Mouse (Mus musculus): ENCODE data around the gene Calml4.
"Not testable (repeated sequence)": the region's sequence is repeated elsewhere in the genome, so short reads cannot be mapped to it uniquely, and the experiment has no call there.

Calml4 gene

GRCm38 (mm10) chr9:62857719-62858261 lies at the start of gene Calml4:
Gene Calml4, plus strand, starts transcription at chr9:62858080.
- DNase-seq (ENCODE audit: low spot score), result peak; percentile 77

DNA sequence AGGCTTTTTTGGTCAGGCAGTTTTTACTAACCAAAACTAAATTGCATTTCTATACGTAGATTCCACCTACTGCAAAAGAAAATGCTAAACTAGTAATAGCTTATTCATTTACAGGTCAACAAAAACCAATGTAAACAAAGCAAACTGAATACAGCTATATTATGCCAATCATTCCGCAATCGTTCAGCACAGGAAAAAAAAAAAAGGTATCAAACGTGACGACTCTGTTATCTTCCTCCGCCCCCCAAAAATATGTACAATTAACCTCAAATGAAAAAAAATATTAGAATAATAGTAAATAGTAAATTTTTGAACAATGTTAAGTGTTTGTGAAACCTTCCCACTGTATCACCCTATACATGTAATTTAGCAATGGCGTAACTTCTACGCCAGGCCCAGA lies 47.8 kb upstream of the Calml4 start:
- DNase-seq (ENCODE audit: low spot score), result no peak

GRCm38 (mm10) chr9:62810543-62811515 lies 47.1 kb upstream of the Calml4 start:
- no peak for DNase-seq (ENCODE audit: low spot score)

GRCm38 (mm10) chr9:62811516-62812121 lies 46.3 kb upstream of the Calml4 start, which contains the start of gene Fem1b:
Gene Fem1b, minus strand, starts transcription at chr9:62811934.
- peak; percentile 90 for DNase-seq (ENCODE audit: low spot score)

DNA sequence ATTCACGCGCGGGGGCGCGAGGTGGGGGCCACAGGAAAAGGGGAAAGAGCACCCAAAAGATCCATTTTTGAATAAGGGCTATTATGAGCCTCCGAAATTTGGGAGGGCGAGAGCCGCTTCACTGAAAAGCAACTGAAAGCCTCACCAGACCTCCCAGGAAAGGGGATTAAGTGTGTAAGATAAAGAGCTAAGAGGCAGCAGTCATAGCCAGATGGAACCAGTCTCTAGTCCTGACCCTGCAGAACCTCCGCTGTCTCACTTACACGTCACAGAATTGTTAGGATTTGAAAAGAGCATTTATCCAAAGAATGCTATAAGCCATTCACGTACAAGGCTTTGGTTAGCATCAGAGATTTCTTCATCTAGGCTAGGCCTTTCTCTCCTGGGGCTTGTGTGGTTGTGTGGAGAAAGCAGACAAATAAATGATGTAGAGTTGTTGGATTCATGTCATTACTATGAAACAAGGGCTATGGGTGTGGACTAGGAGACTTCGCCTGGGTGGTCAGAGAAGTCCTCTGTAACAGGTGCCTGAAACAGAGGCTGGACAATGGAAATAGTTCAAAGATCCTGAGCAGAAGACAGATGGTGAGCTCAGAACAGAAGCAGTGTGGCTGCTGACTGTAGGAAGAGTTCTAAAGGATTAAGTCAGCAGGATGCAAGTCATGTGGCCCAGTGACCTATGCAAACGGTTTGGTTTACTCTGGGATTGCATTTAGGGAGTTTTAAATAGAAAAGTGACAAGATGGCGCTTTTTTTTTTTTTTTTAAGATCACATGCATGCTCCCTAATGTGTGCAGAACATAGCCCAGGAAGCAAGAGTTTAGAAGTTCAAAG lies 45.4 kb upstream of the Calml4 start:
- DNase-seq (ENCODE audit: low spot score), result no peak

DNA sequence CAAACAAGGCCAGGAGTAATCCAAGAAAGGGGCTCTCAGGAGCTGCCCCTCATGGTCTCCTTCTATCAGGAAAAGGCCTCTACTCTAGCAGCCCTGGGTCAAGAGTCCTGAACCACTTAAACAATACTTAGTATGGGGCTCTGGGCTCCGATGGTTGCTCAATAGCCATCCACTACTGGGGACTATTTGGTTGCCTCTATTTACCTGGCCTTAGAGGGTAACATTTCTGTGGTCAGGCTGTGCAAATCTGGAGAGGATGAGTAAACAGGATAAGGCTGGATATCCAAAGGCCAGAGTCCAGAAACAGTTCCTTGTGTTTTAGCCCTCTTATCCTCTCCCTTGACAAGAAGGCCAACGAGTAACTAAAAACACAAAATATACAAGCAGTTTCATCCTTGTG lies 43.1 kb upstream of the Calml4 start:
- DNase-seq (ENCODE audit: low spot score), result no peak

DNA sequence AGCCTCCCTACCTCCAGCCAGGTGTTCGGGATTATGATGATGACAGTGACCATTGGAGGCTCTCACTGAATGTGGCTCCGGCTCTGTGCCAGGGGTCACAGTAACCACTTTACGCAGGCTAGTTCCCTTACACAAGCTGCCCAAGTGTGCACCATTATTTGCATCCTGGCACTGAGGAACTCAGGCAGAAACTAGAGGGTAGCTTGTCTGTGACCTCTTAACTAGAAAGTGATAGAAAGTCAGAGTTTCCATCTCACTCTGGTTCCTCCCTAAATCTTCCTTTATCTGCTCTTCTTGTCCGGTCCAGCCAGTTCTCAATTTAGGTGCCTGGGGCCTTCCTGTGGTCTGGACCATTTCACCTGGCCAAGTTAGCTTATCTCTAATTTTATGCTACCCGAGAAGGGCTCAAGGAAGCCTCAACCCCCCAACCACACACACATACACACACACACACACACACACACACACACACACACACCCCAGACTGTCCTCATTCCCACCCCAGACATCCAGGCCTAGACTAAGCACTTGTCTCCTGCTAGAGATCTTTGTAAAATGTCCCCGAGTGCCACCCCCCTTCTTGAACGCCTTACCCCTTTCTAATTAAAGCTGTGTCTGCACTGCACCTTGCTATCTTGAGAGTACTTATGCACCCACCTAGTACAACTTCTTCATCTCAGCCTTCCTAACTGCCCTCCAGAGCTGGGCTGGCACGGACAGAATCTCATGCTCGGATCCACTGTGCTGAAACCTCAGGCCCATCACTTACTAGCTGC lies 41.4 kb upstream of the Calml4 start:
- DNase-seq (ENCODE audit: low spot score), result no peak

DNA sequence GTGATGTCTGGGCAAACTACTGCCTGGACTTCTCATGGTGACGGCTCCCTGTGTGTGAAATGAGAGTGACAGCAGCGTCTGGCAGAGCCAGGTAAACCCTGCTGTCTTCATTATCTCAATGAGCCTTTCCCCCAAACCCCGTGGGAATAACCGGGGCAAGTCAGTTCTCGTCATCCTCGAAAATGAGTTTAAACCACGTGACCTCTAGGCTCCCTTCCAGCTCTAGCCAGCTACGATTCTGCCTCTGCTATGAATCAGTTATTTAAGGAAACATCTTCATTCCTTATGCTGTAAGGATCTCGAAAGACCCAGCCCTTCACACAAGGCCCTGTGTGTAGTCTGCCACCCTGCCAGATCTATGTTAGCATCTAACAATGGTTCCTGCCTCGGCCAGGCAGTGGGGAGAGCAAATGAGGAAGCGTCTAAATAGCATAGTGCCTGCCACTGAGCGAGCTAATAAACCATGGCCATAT lies 40.7 kb upstream of the Calml4 start:
- DNase-seq (ENCODE audit: low spot score), result no peak

DNA sequence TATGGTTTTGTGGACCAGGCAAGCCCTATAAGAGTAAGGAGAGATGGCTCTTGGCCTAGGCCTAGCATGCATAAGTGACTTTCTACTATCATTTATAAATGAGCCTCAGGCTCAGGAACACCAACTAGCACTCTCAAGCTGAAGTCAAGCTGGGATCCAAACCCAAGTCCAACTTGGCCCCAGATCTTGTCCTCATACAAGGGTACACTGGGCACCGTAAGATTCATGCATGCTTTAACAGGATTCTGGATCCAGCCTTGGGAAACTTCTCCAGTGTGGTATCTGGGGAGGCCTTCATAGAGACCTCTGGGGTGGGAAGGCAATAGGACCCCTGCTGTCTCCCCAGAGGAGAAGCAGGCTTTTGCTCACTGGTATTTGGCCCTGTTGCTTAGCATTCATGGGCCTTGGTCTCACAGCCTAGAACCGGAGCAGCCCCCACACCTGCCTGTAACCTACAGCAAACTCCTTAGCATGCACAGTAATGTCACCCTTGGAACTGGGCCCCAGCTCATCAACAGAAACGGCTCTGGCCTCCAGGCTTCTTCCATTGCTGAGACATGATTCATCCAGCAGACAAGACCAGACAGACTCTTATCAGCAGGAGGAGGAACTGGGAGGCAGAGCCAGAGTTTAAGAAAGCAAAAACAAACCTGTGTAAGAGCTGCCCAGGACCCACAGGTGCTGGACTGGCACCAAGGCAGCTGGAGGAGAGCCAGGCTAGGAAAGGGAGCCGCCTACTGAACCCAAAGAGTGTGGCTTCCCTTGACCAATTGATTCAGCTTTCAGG lies 39.9 kb upstream of the Calml4 start:
- DNase-seq (ENCODE audit: low spot score), result peak; percentile 56

DNA sequence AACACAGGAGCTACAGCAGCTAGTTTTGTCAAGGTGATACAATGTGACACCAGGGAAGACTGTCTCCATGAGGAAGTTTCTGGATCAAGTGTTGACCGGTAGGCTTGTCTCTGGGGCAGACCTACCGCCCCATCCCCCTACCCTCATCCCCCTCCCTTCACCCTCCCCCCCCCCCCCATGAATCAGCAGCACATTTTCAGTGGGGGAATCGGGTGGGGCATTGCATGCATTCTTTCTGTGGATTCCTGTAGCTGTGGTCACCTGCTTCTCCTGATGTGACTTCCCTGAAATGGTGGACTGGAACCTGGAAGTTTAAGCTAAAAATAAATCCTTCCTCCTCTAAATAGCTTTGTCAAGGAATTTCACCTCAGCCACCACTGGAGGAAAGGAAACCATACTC lies 38.4 kb upstream of the Calml4 start:
- no peak for DNase-seq (ENCODE audit: low spot score)

GRCm38 (mm10) chr9:62819910-62820309 lies 38.0 kb upstream of the Calml4 start:
- not testable (repeated sequence) for DNase-seq (ENCODE audit: low spot score)

GRCm38 (mm10) chr9:62820829-62821228 lies 37.1 kb upstream of the Calml4 start:
- DNase-seq (ENCODE audit: low spot score), result no peak

DNA sequence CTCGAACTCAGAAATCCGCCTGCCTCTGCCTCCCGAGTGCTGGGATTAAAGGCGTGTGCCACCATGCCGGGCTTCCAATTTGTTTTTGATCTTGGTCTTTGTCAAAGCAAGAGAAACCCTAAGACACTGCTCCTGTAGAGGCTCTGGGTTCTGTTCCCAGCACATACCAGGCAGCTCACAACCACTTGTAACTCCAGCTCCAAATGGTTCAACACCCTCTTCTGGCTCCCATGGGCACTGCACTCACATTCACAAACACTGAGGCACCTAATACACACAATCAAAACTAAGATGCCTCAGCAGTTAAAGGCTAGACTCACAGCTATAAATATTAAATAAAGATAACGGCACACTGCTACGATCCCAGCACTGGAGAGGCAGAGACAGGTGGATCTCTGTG lies 36.1 kb upstream of the Calml4 start:
- DNase-seq (ENCODE audit: low spot score), result no peak

DNA sequence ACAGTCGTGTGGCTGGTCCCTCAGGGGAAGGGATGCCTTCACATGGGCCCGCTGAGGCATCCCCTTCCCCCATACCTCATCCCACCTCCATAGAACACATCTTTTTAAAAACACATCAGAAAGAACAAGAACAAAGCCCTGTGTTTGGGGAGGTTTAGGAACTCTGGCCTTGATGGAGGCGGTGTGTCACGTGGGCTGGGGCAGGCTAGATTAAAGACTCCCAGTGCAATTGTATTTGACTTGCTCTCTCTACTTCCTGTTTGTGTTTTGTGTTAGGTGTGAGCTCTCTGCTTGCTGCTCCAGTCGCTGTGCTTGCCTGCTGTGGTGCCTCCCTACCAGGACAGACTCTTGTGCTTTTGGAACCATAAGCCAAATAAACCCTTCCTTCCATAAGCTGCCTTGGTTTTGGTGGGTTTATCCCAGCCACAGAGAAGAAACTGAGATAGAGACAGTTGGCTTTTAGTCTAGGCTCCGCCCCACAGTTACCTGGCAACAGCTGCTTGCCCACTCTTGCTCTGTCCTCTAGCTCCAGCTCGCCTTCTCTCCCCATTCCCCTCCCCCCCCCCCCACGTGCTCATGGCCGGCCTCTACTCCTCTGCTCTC lies 32.0 kb upstream of the Calml4 start:
- DNase-seq (ENCODE audit: low spot score), result no peak

DNA sequence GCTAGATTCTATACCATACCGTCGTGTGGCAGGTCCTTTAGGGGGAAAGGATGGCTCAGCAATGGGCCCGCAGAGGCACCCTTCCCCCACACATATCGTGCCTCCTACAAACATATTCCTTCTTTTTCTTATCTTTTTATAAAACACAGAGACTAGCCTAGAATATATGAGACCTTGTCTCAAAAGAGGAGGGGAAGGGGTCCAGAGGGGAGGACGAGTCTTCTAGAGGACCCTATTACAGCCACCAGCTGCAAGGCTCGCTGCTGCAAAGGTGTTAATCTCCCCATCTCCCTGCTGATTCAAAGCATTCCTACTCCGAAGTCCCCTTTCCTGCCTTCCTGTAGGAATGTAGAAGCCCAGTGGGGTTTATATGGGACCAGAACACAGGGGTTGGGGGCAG lies 31.4 kb upstream of the Calml4 start:
- no peak for DNase-seq (ENCODE audit: low spot score)

DNA sequence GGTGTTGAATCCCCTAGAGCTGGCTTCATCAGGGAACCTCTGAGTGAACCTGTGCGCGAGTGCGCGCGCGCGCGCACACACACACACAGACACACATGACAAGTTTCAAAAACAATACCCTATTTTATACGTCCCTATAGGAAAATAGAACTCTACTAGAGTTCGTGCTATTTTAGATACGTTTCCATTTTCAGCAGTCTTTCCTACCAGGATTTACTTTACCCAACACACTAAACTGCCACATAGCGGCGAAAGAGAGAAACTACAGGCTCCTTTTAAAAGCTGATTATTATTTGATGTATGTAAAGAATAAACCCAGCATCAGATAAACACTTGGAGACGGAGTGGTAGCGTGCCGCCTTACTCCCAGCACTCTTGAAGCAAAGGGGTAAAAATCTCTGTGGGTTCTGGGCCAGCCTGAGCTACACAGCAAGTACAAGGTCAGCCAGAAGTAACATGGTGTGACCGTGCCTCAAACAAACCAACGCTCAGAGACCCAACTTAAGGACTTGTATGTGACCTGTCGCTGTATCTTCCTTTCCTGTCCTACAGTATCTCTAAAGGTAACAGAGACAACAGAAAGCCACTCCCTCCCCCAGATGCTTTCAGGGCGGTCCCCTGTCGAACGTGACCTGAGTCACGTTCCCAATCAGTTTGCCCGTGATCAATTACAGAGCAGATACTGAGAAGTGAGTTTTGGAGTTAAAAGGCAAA lies 29.8 kb upstream of the Calml4 start:
- no peak for DNase-seq (ENCODE audit: low spot score)

DNA sequence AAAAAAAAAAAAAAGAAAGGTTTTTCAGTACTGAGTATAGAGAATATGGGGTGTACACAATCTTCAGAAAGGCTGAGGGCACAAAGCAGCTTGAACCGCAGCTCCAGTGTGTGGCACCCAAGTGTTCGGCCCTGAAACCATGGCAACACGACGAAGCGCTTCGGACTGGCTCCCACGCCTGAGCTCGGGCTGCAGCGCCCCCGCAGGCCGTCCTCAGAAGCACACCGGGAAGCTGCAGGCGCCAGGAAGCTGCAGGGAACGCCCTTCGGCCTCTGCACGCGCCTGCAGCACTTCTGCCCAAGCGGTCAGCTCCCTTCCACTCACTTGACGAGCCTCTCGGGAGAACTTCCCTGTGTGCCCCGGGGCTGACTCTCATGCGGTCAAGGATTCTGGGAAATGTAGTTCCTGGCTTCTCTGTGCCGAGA lies 29.2 kb upstream of the Calml4 start:
- DNase-seq (ENCODE audit: low spot score), result peak; percentile 97

- DNase-seq (ENCODE audit: low spot score), result no peak
Observed at GRCm38 (mm10) chr9:62829877-62830276, 28.0 kb upstream of the Calml4 start.

DNA sequence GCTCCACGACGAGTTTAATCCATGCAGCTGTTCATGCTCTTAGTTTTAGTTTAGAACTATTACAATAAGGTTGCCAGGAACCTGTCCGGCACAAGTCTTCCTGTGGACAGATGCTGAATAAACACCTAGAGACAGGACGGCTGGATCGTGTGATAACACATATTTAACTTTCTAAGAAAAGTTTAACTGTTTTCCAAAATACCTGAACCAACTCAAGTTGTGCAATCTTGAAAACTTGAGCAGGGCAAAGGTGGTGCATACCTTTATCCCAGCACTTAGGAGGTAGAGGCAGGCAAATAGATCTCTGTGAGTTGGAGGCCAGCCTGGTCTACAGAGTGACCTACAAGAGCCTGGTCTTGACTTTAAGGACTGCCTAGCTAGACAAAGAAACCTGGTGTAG lies 23.0 kb upstream of the Calml4 start:
- DNase-seq (ENCODE audit: low spot score), result no peak
